Mouse (Mus musculus): Measurements from ENCODE around the gene Glmn.

Glmn gene

GRCm38 (mm10) chr5:107597301-107598077, at the start of gene Glmn, which contains the start of gene Rpap2:
TSS of gene Glmn (minus strand) at chr5:107597888.
TSS of gene Rpap2 (plus strand) at chr5:107597373.
- peak; percentile 94 for DNase-seq

- DNase-seq: no peak
Observed at GRCm38 (mm10) chr5:107645935-107646334, 48.2 kb upstream of the Glmn start.

GRCm38 (mm10) chr5:107644595-107644994, 46.9 kb upstream of the Glmn start:
- DNase-seq: no peak

- no peak for DNase-seq
Observed at GRCm38 (mm10) chr5:107638366-107638765, 40.7 kb upstream of the Glmn start.

GRCm38 (mm10) chr5:107637106-107637505, 39.4 kb upstream of the Glmn start:
- DNase-seq: no peak

- no peak for DNase-seq
Observed at GRCm38 (mm10) chr5:107633651-107634050, 36.0 kb upstream of the Glmn start.

GRCm38 (mm10) chr5:107621327-107621726, 23.6 kb upstream of the Glmn start:
- DNase-seq: no peak

- peak; percentile 13 for DNase-seq
Observed at GRCm38 (mm10) chr5:107617986-107618385, 20.3 kb upstream of the Glmn start.

- peak; percentile 54 for DNase-seq
Observed at GRCm38 (mm10) chr5:107611224-107611623, 13.5 kb upstream of the Glmn start.

- DNase-seq: no peak
Observed at GRCm38 (mm10) chr5:107598380-107598779, 692 bp upstream of the Glmn start.

GRCm38 (mm10) chr5:107569148-107569547, 28.5 kb downstream of the Glmn start:
- no peak for DNase-seq

- DNase-seq: no peak
Observed at GRCm38 (mm10) chr5:107556969-107557368, 40.7 kb downstream of the Glmn start.

GRCm38 (mm10) chr5:107554336-107554735, 43.4 kb downstream of the Glmn start:
- DNase-seq: no peak

- no peak for DNase-seq
Observed at GRCm38 (mm10) chr5:107548444-107548843, 49.2 kb downstream of the Glmn start.

- DNase-seq: no peak
Observed at GRCm38 (mm10) chr5:107547955-107548354, 49.7 kb downstream of the Glmn start.

GRCm38 (mm10) chr5:107545927-107546326, 51.8 kb downstream of the Glmn start:
- DNase-seq: no peak

GRCm38 (mm10) chr5:107541696-107542095, 56.0 kb downstream of the Glmn start:
- no peak for DNase-seq

GRCm38 (mm10) chr5:107534581-107534980, 63.1 kb downstream of the Glmn start, which contains the start of gene 1700028K03Rik:
TSS of gene 1700028K03Rik (plus strand) at chr5:107534709.
- DNase-seq: no peak

- DNase-seq: no peak
Observed at GRCm38 (mm10) chr5:107533590-107533989, 64.1 kb downstream of the Glmn start.

- DNase-seq: no peak
Observed at GRCm38 (mm10) chr5:107528856-107529255, 68.8 kb downstream of the Glmn start.

GRCm38 (mm10) chr5:107524281-107524680, 73.4 kb downstream of the Glmn start:
- DNase-seq: no peak

- no peak for DNase-seq
Observed at GRCm38 (mm10) chr5:107521897-107522296, 75.8 kb downstream of the Glmn start.

GRCm38 (mm10) chr5:107521386-107521785, 76.3 kb downstream of the Glmn start:
- DNase-seq: no peak

GRCm38 (mm10) chr5:107518602-107519001, 79.1 kb downstream of the Glmn start:
- no peak for DNase-seq

GRCm38 (mm10) chr5:107516087-107516486, 81.6 kb downstream of the Glmn start:
- no peak for DNase-seq

Measured in kidney, adult 18-20 months (tissue).